ENCODE assay signal across 21 mouse cellular contexts in the genomic region with DNA sequence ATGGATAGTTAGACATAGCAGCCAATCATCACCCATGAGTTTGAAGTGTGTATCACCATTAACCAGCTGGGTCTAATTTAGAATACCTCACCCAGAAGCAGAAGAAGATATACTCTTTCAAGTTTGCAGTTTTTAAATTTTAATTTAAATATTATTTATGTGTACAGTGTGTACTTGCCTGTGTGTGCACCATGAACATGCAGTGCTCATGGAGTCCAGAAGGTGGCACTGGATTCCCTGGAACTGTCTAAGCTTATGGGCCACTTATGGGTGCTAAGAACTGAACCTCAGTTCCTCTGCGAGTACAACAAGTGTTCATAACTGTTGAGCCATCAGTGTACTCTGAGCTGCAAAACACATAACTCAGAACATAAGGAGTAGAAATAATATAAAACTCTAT.
DNase-seq lines count a peak whose midpoint lies in the region; ATAC-seq and TF ChIP-seq lines count a peak whose summit lies in the region.
"Had no signal": no experiment of that assay in that cellular context is flagged by ENCODE, and none has a peak within 500 bp of the region (broad histone marks: within the 10 kb centered on the region; RNA-seq: fewer than 3 reads in every experiment).

No protein-coding gene starts in this region.

- TF ChIP-seq CTCF in layer of hippocampus, adult 2 months (conservative IDR thresholded peaks at IDR 0.05) = peak; percentile 43
- peak; percentile 63 for TF ChIP-seq CTCF in E14TG2a.4 (conservative IDR thresholded peaks at IDR 0.05; ENCODE audit: low read length)

- no peak overlapping the region for H3K27ac ChIP-seq in layer of hippocampus, adult 2 months
- H3K27ac ChIP-seq: heart, embryonic 10.5 days; hindbrain, embryonic 14.5 days; midbrain, embryonic 12.5 days; stomach, embryonic 15.5 days had no signal

- no peaks in the 10 kb centered on the region for H3K27me3 ChIP-seq in E14TG2a.4 (ENCODE audit: insufficient read depth, low read length)
- H3K27me3 ChIP-seq: midbrain, embryonic 12.5 days; stomach, embryonic 15.5 days had no signal

- no peaks in the 10 kb centered on the region for H3K4me1 ChIP-seq in E14TG2a.4 (replicated peaks; ENCODE audit: low read depth, low read length)
- H3K4me1 ChIP-seq: heart, embryonic 10.5 days; midbrain, embryonic 12.5 days; stomach, embryonic 15.5 days had no signal

- no peaks in the 10 kb centered on the region for H3K36me3 ChIP-seq in E14TG2a.4 (ENCODE audit: insufficient read depth, low read length)
- H3K36me3 ChIP-seq: heart, embryonic 10.5 days; midbrain, embryonic 12.5 days; stomach, embryonic 15.5 days had no signal

- no peak overlapping the region for H3K4me3 ChIP-seq in layer of hippocampus, adult 2 months
- H3K4me3 ChIP-seq in E14TG2a.4 (replicated peaks; ENCODE audit: low read length) = no peak overlapping the region
- H3K4me3 ChIP-seq: heart, embryonic 10.5 days; midbrain, embryonic 12.5 days; stomach, embryonic 15.5 days had no signal

- no peak for DNase-seq in layer of hippocampus, adult 2 months (ENCODE audit: low spot score in 2 of 2)
- DNase-seq in layer of hippocampus, adult 9-10 months (ENCODE audit: low spot score) = no peak
- DNase-seq in 416B (ENCODE audit: low read depth) (peak; percentile 22), R1 (ENCODE audit: low read depth, low spot score) (peak; percentile 57)
- DNase-seq in right cerebral cortex, adult 18-20 months = no peak
- DNase-seq: adrenal gland, postnatal 36 days; cerebellum, postnatal 10 days; gastrocnemius, postnatal 36 days; heart, postnatal 10 days; kidney, adult 2 months; kidney, postnatal 36 days; liver; lung, adult 2 months; lung, postnatal 4 days; right cerebral cortex, postnatal 14 days had no signal

- no peaks in the 10 kb centered on the region for H3K9me3 ChIP-seq in E14TG2a.4 (ENCODE audit: low read length)
- H3K9me3 ChIP-seq: heart, embryonic 10.5 days; midbrain, embryonic 12.5 days; stomach, embryonic 15.5 days had no signal

- ATAC-seq in CD4-positive, CD25-positive, alpha-beta regulatory T cell, adult 4 months = no peak

Comparison
In these comparisons a context has a peak if more than half of its experiments do, and no peak if none do; other contexts are left out.
1. DNase-seq: peak in 416B (single experiment) and R1 (single experiment); none in layer of hippocampus, adult 2 months (0 of 2), layer of hippocampus, adult 9-10 months (single experiment) and right cerebral cortex, adult 18-20 months (single experiment).